Mouse (Mus musculus) cerebral cortex, adult 2 months (tissue): ENCODE data around the gene Gm10772.

Experiments
- WGBS: fragments of 180-500 bp; shearing (Covaris S2); methylation state at CpG from one replicate; pipeline ENCODE4 v1.1.7; 2018; 5-methylcytosine and 5-hydroxymethylcytosine counted together

Gm10772 gene

DNA sequence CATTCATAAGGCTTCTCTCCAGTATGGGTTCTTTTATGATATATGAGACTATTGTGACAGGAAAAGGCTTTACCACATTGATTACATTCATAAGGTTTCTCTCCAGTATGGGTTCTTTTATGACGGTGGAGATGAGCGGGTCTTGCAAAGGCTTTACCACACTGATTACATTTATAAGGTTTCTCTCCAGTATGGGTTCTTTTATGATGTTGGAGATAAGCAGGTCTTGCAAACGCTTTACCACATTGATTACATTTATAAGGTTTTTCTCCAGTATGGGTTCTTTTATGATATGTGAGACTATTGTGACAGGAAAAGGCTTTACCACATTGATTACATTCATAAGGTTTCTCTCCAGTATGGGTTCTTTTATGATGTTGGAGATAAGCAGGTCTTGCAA is at the start of gene Gm10772:
Gene Gm10772, minus strand, starts transcription at position 101 of the 400 bp plus-strand sequence.
- 79% methylated on average over 2 of the region's 3 CpGs for WGBS

GRCm38 (mm10) chr13:66263914-66264313 is 36.5 kb upstream of the Gm10772 start:
- no CpG with 5 or more reads among the region's 1 CpGs for WGBS

DNA sequence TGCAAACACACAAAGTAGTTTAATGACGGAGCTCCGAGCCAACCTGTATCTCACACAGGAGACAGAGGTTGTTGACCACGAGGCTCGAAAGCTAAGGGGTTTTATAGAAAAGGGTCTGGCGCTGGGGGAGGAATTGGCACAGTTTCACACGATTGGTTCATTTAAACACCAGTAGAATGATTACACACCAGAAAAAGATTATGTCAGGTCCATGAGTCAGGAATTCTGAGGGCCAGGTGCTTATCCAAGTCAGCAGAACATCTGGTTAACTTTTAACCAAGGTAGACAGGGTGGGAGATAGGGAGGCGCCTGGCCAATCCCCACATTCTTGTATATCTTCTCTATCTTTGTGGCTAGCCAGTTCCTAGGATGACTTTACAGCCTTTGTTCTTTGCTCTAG is 35.8 kb upstream of the Gm10772 start:
- WGBS: 81% methylated on average over 4 of the region's 7 CpGs

GRCm38 (mm10) chr13:66214349-66214748 is 13.0 kb downstream of the Gm10772 start:
- WGBS: no CpG with 5 or more reads among the region's 11 CpGs

DNA sequence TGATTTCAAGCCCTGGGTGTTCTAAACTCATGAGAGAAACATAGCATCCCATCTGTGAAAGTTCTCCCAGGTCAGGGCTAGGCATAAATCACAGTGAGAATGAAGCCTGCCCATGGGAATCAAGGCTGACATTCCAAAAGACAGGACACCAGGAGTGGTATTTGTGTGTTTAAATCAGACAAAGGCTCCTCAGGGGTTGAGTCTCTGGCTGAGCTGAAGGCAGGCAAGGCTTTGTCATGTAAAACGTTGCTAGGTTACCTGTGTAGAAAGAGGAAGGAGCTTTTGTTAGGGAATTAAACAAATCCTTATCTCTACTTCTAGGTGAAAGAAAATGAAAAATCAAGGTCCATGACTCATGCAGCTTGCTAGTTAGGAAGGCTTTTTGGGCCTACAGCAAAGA is 13.6 kb downstream of the Gm10772 start:
- no CpG with 5 or more reads among the region's 1 CpGs for WGBS

GRCm38 (mm10) chr13:66179172-66179571 is 48.2 kb downstream of the Gm10772 start:
- WGBS: 88% methylated on average over 4 of the region's 12 CpGs
